Comparison of ENCODE assay signal across 8 mouse cellular contexts in genomic region chr13:37964128-37965087, GRCm38 (mm10). TPM values are rescaled to one million over a fixed set of nuclear protein-coding genes. Genes with fewer than 3 reads are reported as not detected.
A peak's percentile ranks its signal among the peaks of the same experiment; 100 is the strongest.
DNase-seq lines count a peak whose midpoint lies in the region; ATAC-seq and TF ChIP-seq lines count a peak whose summit lies in the region.

No protein-coding gene starts in this region.

- H3K36me3 ChIP-seq in heart, embryonic 16.5 days (ENCODE audit: control insufficient read depth, insufficient read depth): no peaks in the 10 kb centered on the region
- no peaks in the 10 kb centered on the region for H3K36me3 ChIP-seq in hindbrain, embryonic 15.5 days
- no peaks in the 10 kb centered on the region for H3K36me3 ChIP-seq in midbrain, embryonic 15.5 days (replicated peaks)

- peak overlapping the region; percentile 66; the same call in 1 of the 2 replicates for H3K9ac ChIP-seq in heart, embryonic 16.5 days (ENCODE audit: low read length)
- no peak overlapping the region for H3K9ac ChIP-seq in hindbrain, embryonic 15.5 days
- no peak overlapping the region for H3K9ac ChIP-seq in midbrain, embryonic 15.5 days

- no peaks in the 10 kb centered on the region for H3K27me3 ChIP-seq in heart, embryonic 16.5 days (ENCODE audit: control insufficient read depth, insufficient read depth, low read length)
- H3K27me3 ChIP-seq in hindbrain, embryonic 15.5 days: no peaks in the 10 kb centered on the region
- H3K27me3 ChIP-seq in midbrain, embryonic 15.5 days (replicated peaks): no peaks in the 10 kb centered on the region

- WGBS in heart, embryonic 16.5 days: 43% methylated on average over 20 of the region's 20 CpGs
- WGBS in hindbrain, embryonic 15.5 days: 36% methylated on average over 20 of the region's 20 CpGs
- WGBS in midbrain, embryonic 15.5 days: 36% methylated on average over 20 of the region's 20 CpGs

- intact Hi-C loops in heart, postnatal 14 days (cut with DNase I): no loop called here

- no peak for ATAC-seq in heart, embryonic 16.5 days (replicated peaks; ENCODE audit: extremely low read depth, insufficient read depth, low FRiP score)
- ATAC-seq in hindbrain, embryonic 15.5 days (ENCODE audit: low FRiP score, low read depth): no peak
- no peak for ATAC-seq in midbrain, embryonic 15.5 days (replicated peaks)

- H3K4me3 ChIP-seq in heart, embryonic 16.5 days (ENCODE audit: low read length): peak overlapping the region; percentile 50
- H3K4me3 ChIP-seq in bone marrow macrophage, adult 2 months (ENCODE audit: insufficient read depth, low read length): peak overlapping the region; percentile 54
- no peak overlapping the region for H3K4me3 ChIP-seq in hindbrain, embryonic 15.5 days
- no peak overlapping the region for H3K4me3 ChIP-seq in midbrain, embryonic 15.5 days

- DNase-seq in heart, postnatal 14 days: no peak
- DNase-seq in embryo, embryonic 10 days (ENCODE audit: low spot score): no peak
- no peak for DNase-seq in left cerebral cortex, adult 11 months (ENCODE audit: low spot score)
- DNase-seq in ovary, postnatal 14 days (ENCODE audit: low spot score): no peak

- H3K4me1 ChIP-seq in heart, embryonic 16.5 days (ENCODE audit: control insufficient read depth, insufficient read depth, low read length): peaks cover 13% of the 10 kb centered on the region
- H3K4me1 ChIP-seq in bone marrow macrophage, adult 2 months (ENCODE audit: control insufficient read depth, insufficient read depth, low read length): peaks cover 29% of the 10 kb centered on the region
- H3K4me1 ChIP-seq in hindbrain, embryonic 15.5 days (replicated peaks): peaks cover 14% of the 10 kb centered on the region
- H3K4me1 ChIP-seq in midbrain, embryonic 15.5 days: peaks cover 14% of the 10 kb centered on the region; the same call in 1 of the 2 replicates

- H3K9me3 ChIP-seq in heart, embryonic 16.5 days (replicated peaks; ENCODE audit: control insufficient read depth, low read length): no peaks in the 10 kb centered on the region
- H3K9me3 ChIP-seq in hindbrain, embryonic 15.5 days: no peaks in the 10 kb centered on the region
- no peaks in the 10 kb centered on the region for H3K9me3 ChIP-seq in midbrain, embryonic 15.5 days

- TF ChIP-seq CTCF in bone marrow macrophage, adult 2 months (IDR thresholded peaks at IDR 0.05; ENCODE audit: low read depth, low read length): no peak

- peak overlapping the region; percentile 80 for H3K4me2 ChIP-seq in heart, embryonic 16.5 days (ENCODE audit: low read depth, low read length)
- H3K4me2 ChIP-seq in hindbrain, embryonic 15.5 days: peak overlapping the region; percentile 49
- peak overlapping the region; percentile 39; the same call in 1 of the 2 replicates for H3K4me2 ChIP-seq in midbrain, embryonic 15.5 days

- TF ChIP-seq POLR2A in bone marrow macrophage, adult 2 months (IDR thresholded peaks at IDR 0.05; ENCODE audit: borderline replicate concordance, low read depth, low read length): no peak

- H3K27ac ChIP-seq in heart, embryonic 16.5 days (ENCODE audit: low read length): no peak overlapping the region; the same call in 1 of the 2 replicates
- H3K27ac ChIP-seq in bone marrow macrophage, adult 2 months (ENCODE audit: insufficient read depth, low read depth, low read length): peak overlapping the region; percentile 52
- no peak overlapping the region for H3K27ac ChIP-seq in hindbrain, embryonic 15.5 days (replicated peaks)
- H3K27ac ChIP-seq in midbrain, embryonic 15.5 days: no peak overlapping the region

RNA-seq across cellular contexts. Expression of gene Ssr1, which starts 29.6 kb away (rescaled TPM):
- polyA plus RNA-seq in heart, embryonic 16.5 days (2015; fragmentation: Nextera tagmentation; extraction: Ambion mirVana): 80.0 and 81.2 TPM in 2 replicates
- total RNA-seq in heart, postnatal 14 days (2021): 10 to 100 TPM; 46.5 to 52.1 TPM
- 74.3 and 89.8 TPM in 2 replicates for polyA plus RNA-seq in bone marrow macrophage, adult 2 months (2012; ENCODE audit: insufficient read depth, insufficient read length, missing spikeins)
- 59.4 and 64.0 TPM in 2 replicates for polyA plus RNA-seq in hindbrain, embryonic 15.5 days (2015; fragmentation: Nextera tagmentation; extraction: Ambion mirVana)
- 55.1 and 57.9 TPM in 2 replicates for polyA plus RNA-seq in midbrain, embryonic 15.5 days (2015; fragmentation: Nextera tagmentation; extraction: Ambion mirVana)

Comparison
In these comparisons a context has a peak if more than half of its experiments do, and no peak if none do; other contexts are left out.
1. H3K4me3 ChIP-seq: peak in heart, embryonic 16.5 days (single experiment) and bone marrow macrophage, adult 2 months (single experiment); none in hindbrain, embryonic 15.5 days (single experiment) and midbrain, embryonic 15.5 days (single experiment).
2. Peak in every context shown above with its lines, with median percentiles within 50 percentile points of each other: H3K4me2 ChIP-seq.